Mouse (Mus musculus): ENCODE results near the gene Zcchc17.

DNA sequence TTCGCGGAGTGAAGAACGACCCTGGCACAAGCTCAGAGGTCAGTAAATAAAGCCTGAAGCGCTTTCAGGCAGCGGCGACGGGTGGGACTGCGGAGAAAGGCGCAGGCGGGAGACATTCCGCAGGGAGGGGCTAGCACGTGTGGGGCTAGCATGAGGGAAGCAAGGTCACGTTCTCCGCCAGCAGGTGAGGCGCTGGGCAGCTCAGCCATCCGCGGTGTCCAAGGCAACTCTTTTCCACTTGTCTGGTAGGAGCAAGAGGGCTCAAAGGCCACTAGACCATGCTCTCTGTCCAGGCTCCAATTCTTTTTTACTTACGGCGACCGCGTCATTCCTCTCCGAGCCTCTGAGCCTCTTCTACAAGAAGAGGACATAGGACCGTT, 51.9 kb downstream of the Zcchc17 start:
- no peak for TF ChIP-seq POLR2A (IDR thresholded peaks at IDR 0.05; ENCODE audit: low read depth, low read length)
- no peak for TF ChIP-seq CTCF (IDR thresholded peaks at IDR 0.05; ENCODE audit: extremely low read depth, insufficient read depth, insufficient read length, insufficient replicate concordance)
